Mouse (Mus musculus) CD4-positive, CD25-positive, alpha-beta regulatory T cell (primary cell): Measurements from ENCODE around the gene Zc3hav1. TPM values are rescaled to one million over a fixed set of nuclear protein-coding genes. Genes with fewer than 3 reads are reported as not detected.

Source experiments
- polyA plus RNA-seq: library from polyadenylated mRNA; unstranded; fragments of 100-300 nt; shearing (Covaris generic); gene quantifications from one replicate; pipeline ENCODE4 v1.2.1, GENCODE M21; 2017

Gene Zc3hav1
- polyA plus RNA-seq = 104 TPM

GRCm38 (mm10) chr6:38353811-38354722 lies at the start of gene Zc3hav1:
TSS of gene Zc3hav1 (minus strand) at chr6:38354603.

DNA sequence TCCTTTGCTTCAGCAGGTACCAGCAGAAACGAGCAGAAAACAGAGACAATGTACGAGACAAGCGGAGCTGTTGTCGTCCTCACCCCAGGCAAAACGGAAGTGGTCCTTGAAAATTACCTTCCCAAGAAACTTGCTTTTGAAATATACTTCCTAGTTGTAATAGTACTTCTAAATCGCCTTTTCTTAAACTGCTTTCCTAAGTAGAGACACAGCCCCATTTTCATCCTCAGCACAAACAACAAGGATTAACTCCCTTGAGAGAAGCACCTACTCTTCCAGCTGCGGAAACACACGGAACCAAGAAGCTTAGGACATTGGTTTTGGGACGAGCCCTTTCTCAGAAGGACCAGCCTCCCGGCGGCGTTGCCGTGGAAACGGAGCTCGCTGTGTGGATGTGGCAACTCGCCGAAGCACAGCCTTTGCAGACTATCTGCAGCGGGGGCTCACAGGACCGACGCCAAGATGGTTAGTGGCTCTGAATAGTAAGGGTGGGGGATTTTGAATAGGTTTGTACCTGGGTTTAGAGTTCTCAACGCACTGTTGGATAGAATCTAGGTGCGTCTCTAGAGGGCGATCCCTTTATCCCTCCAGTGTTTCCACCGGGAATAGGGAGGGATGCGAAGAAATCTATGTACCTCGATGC lies 26.8 kb upstream of the Zc3hav1 start, which contains the start of gene Ttc26:
TSS of gene Ttc26 (plus strand) at position 341 of the 643 bp plus-strand sequence.

GRCm38 (mm10) chr6:38298761-38299401 lies 55.5 kb downstream of the Zc3hav1 start, which contains the start of gene Zc3hav1l:
TSS of gene Zc3hav1l (minus strand) at chr6:38299259.

Other genes starting within 250 kb of the Zc3hav1 start
- not detected for gene Tmem213, start 245.3 kb downstream of the Zc3hav1 start, polyA plus RNA-seq
- gene Atp6v0a4, start 230.0 kb downstream of the Zc3hav1 start, polyA plus RNA-seq = not detected
- gene D630045J12Rik, start 100.6 kb downstream of the Zc3hav1 start, polyA plus RNA-seq = 0.12 TPM
- gene Zc3hav1l, start 55.3 kb downstream of the Zc3hav1 start, polyA plus RNA-seq = 0.68 TPM
- 0.19 TPM for gene Ttc26, start 26.9 kb upstream of the Zc3hav1 start, polyA plus RNA-seq
- 28.2 TPM for gene Ubn2, start 79.3 kb upstream of the Zc3hav1 start, polyA plus RNA-seq
- gene Fmc1, start 178.9 kb upstream of the Zc3hav1 start, polyA plus RNA-seq = 50.6 TPM
- gene Luc7l2, start 196.7 kb upstream of the Zc3hav1 start, polyA plus RNA-seq = 60.4 TPM